Mouse (Mus musculus): ENCODE measurements around the gene Baiap3. TPM values are rescaled to one million over a fixed set of nuclear protein-coding genes. Genes with fewer than 3 reads are reported as not detected.
"Not testable (repeated sequence)": the region's sequence is repeated elsewhere in the genome, so short reads cannot be mapped to it uniquely, and the experiment has no call there.

Baiap3 gene
- total RNA-seq, 2 experiments from 2014 or later = not detected

- DNase-seq = no peak
Measured at GRCm38 (mm10) chr17:25248033-25248750, 8.0 kb downstream of the Baiap3 start.

- DNase-seq = no peak
Measured at GRCm38 (mm10) chr17:25244239-25244638, 11.9 kb downstream of the Baiap3 start.

- no peak for DNase-seq
Measured at GRCm38 (mm10) chr17:25243131-25243780, 12.9 kb downstream of the Baiap3 start.

GRCm38 (mm10) chr17:25239695-25240636 is 16.2 kb downstream of the Baiap3 start, which contains the start of the genes Gnptg and Tsr3:
Gene Gnptg (minus strand): TSS chr17:25240124.
Gene Tsr3 (plus strand): TSS chr17:25240170.
- DNase-seq = peak; percentile 77

- DNase-seq = no peak
Measured at GRCm38 (mm10) chr17:25235635-25236034, 20.5 kb downstream of the Baiap3 start.

GRCm38 (mm10) chr17:25231621-25232020 is 24.5 kb downstream of the Baiap3 start:
- not testable (repeated sequence) for DNase-seq

GRCm38 (mm10) chr17:25230700-25231099 is 25.5 kb downstream of the Baiap3 start:
- DNase-seq = no peak

GRCm38 (mm10) chr17:25230014-25230655 is 26.0 kb downstream of the Baiap3 start:
- DNase-seq = not testable (repeated sequence)

- DNase-seq = no peak
Measured at GRCm38 (mm10) chr17:25227991-25228390, 28.2 kb downstream of the Baiap3 start.

- no peak for DNase-seq
Measured at GRCm38 (mm10) chr17:25225659-25226058, 30.5 kb downstream of the Baiap3 start.

GRCm38 (mm10) chr17:25224586-25225222 is 31.5 kb downstream of the Baiap3 start:
- DNase-seq = no peak

GRCm38 (mm10) chr17:25222951-25223601 is 33.1 kb downstream of the Baiap3 start:
- DNase-seq = no peak

GRCm38 (mm10) chr17:25222504-25222940 is 33.6 kb downstream of the Baiap3 start:
- DNase-seq = not testable (repeated sequence)

GRCm38 (mm10) chr17:25221821-25222503 is 34.2 kb downstream of the Baiap3 start:
- no peak for DNase-seq

- DNase-seq = no peak
Measured at GRCm38 (mm10) chr17:25220746-25221145, 35.4 kb downstream of the Baiap3 start.

- no peak for DNase-seq
Measured at GRCm38 (mm10) chr17:25219492-25220295, 36.5 kb downstream of the Baiap3 start.

GRCm38 (mm10) chr17:25218967-25219366 is 37.2 kb downstream of the Baiap3 start:
- no peak for DNase-seq

- no peak for DNase-seq
Measured at GRCm38 (mm10) chr17:25215431-25215830, 40.7 kb downstream of the Baiap3 start.

GRCm38 (mm10) chr17:25211705-25212104 is 44.5 kb downstream of the Baiap3 start:
- DNase-seq = no peak

Data from gastrocnemius, postnatal 25 days (tissue).